Mouse (Mus musculus) testis, adult 2 months (tissue): ENCODE results near the gene Hagh. TPM values are rescaled to one million over a fixed set of nuclear protein-coding genes. Genes with fewer than 3 reads are reported as not detected.

Source experiments
- H3K27ac ChIP-seq: fragments of 200-500 bp; 2 replicates; pipeline ENCODE4 v1.5.1; 2012; ENCODE audit warnings: low read depth, low read length; ENCODE audit not compliant: control insufficient read depth, insufficient read depth
- H3K27me3 ChIP-seq: fragments of 200-500 bp; 2 replicates; pipeline ENCODE4 v1.6.1; 2012; ENCODE audit warnings: mild to moderate bottlenecking, low read length, moderate library complexity; ENCODE audit not compliant: control insufficient read depth, insufficient read depth
- H3K36me3 ChIP-seq: fragments of 200-500 bp; 2 replicates; pipeline ENCODE4 v1.6.1; 2012; ENCODE audit warnings: mild to moderate bottlenecking, low read length; ENCODE audit not compliant: control insufficient read depth, insufficient read depth
- H3K4me1 ChIP-seq: fragments of 200-500 bp; 2 replicates; pipeline ENCODE4 v1.6.1; 2012; ENCODE audit warnings: low read length; ENCODE audit not compliant: control insufficient read depth, insufficient read depth
- H3K4me3 ChIP-seq: fragments of 200-500 bp; 2 replicates; pipeline ENCODE4 v1.5.1; 2012; ENCODE audit warnings: low read depth, mild to moderate bottlenecking, low read length, moderate library complexity, mixed read lengths; ENCODE audit not compliant: control insufficient read depth
- CTCF ChIP-seq: fragments of 200-500 bp; IDR thresholded peaks from 2 replicates; pipeline ENCODE4 v1.5.1; 2012; ENCODE audit warnings: low read depth, mild to moderate bottlenecking, inconsistent platforms, low read length, moderate library complexity; ENCODE audit not compliant: control insufficient read depth, insufficient read depth, insufficient replicate concordance
- POLR2A ChIP-seq: fragments of 200-500 bp; IDR thresholded peaks from 2 replicates; pipeline ENCODE4 v1.6.1; 2012; ENCODE audit warnings: low read depth, mild to moderate bottlenecking, inconsistent platforms, low read length, moderate library complexity; ENCODE audit not compliant: control insufficient read depth
- polyA plus RNA-seq: library from polyadenylated mRNA; depleted of rRNA; stranded (reverse); fragments of >200 nt; gene quantifications from 2 replicates; pipeline ENCODE4 v1.2.3, GENCODE M21; 2012

Hagh gene
- polyA plus RNA-seq, 1 experiment, result 529 TPM

GRCm38 (mm10) chr17:24858967-24859366 lies 19.0 kb downstream of the Hagh start:
- no peaks in the 10 kb centered on the region for H3K4me1 ChIP-seq
- TF ChIP-seq POLR2A (no peak), CTCF (no peak)
- H3K27ac ChIP-seq, result no peak overlapping the region
- no peaks in the 10 kb centered on the region for H3K27me3 ChIP-seq
- no peak overlapping the region for H3K4me3 ChIP-seq
- H3K36me3 ChIP-seq, result peaks cover 1% of the 10 kb centered on the region; the same call in 1 of the 2 replicates

GRCm38 (mm10) chr17:24860076-24860475 lies 20.1 kb downstream of the Hagh start:
- no peaks in the 10 kb centered on the region for H3K4me1 ChIP-seq
- no peak overlapping the region for H3K4me3 ChIP-seq
- TF ChIP-seq POLR2A (0 out of 2 replicates have a peak, but pooled peaks have one; percentile 8), CTCF (no peak)
- peaks cover 1% of the 10 kb centered on the region; the same call in 1 of the 2 replicates for H3K36me3 ChIP-seq
- H3K27ac ChIP-seq, result no peak overlapping the region
- H3K27me3 ChIP-seq, result no peaks in the 10 kb centered on the region

GRCm38 (mm10) chr17:24861785-24862184 lies 21.8 kb downstream of the Hagh start:
- H3K36me3 ChIP-seq, result no peaks in the 10 kb centered on the region; the same call in 1 of the 2 replicates
- H3K27ac ChIP-seq, result no peak overlapping the region

GRCm38 (mm10) chr17:24865776-24866175 lies 25.8 kb downstream of the Hagh start, which contains the start of gene Igfals:
TSS of gene Igfals (plus strand) at chr17:24865997.
- H3K4me1 ChIP-seq, result no peaks in the 10 kb centered on the region
- H3K27me3 ChIP-seq, result no peaks in the 10 kb centered on the region
- no peaks in the 10 kb centered on the region; the same call in 1 of the 2 replicates for H3K36me3 ChIP-seq
- no peak within 1 kb of the TSS for H3K27ac ChIP-seq
- no peak within 1 kb of the TSS for H3K4me3 ChIP-seq
- TF ChIP-seq CTCF (no peak), POLR2A (no peak)

More at GRCm38 (mm10) chr17:24861785-24862184, 21.8 kb downstream of the Hagh start:
- Histone ChIP-seq H3K4me1 (no peaks in the 10 kb centered on the region), H3K27me3 (no peaks in the 10 kb centered on the region), H3K4me3 (no peak overlapping the region)
- TF ChIP-seq CTCF (no peak), POLR2A (no peak)

- Histone ChIP-seq H3K27me3 (no peaks in the 10 kb centered on the region), H3K4me1 (no peaks in the 10 kb centered on the region; the same call in 1 of the 2 replicates), H3K27ac (no peak overlapping the region), H3K4me3 (no peak overlapping the region), H3K36me3 (no peaks in the 10 kb centered on the region; the same call in 1 of the 2 replicates)
- no peak for TF ChIP-seq POLR2A
- TF ChIP-seq CTCF, result no peak
Observed at GRCm38 (mm10) chr17:24867914-24868313, 28.0 kb downstream of the Hagh start.

GRCm38 (mm10) chr17:24873695-24874404 lies 33.9 kb downstream of the Hagh start:
- Histone ChIP-seq H3K27me3 (no peaks in the 10 kb centered on the region), H3K4me1 (no peaks in the 10 kb centered on the region; the same call in 1 of the 2 replicates), H3K4me3 (peak overlapping the region; percentile 90), H3K36me3 (no peaks in the 10 kb centered on the region), H3K27ac (peak overlapping the region; percentile 70; the same call in 1 of the 2 replicates)
- TF ChIP-seq POLR2A (no peak), CTCF (no peak)

GRCm38 (mm10) chr17:24874405-24874745 lies 34.4 kb downstream of the Hagh start:
- H3K27ac ChIP-seq, result peak overlapping the region; percentile 70; the same call in 1 of the 2 replicates

More at GRCm38 (mm10) chr17:24874405-24874745, 34.4 kb downstream of the Hagh start:
- no peak for TF ChIP-seq CTCF
- peak; percentile 44; the same call in 1 of the 2 replicates for TF ChIP-seq POLR2A
- no peaks in the 10 kb centered on the region for H3K36me3 ChIP-seq
- H3K4me1 ChIP-seq, result no peaks in the 10 kb centered on the region; the same call in 1 of the 2 replicates
- H3K27me3 ChIP-seq, result no peaks in the 10 kb centered on the region
- H3K4me3 ChIP-seq, result peak overlapping the region; percentile 90
